Mouse (Mus musculus): ENCODE data around the gene Ift22. TPM values are rescaled to one million over a fixed set of nuclear protein-coding genes. Genes with fewer than 3 reads are reported as not detected.

The Ift22 gene
- total RNA-seq (2023): 4.4 and 4.8 TPM in 2 replicates

GRCm38 (mm10) chr5:136907991-136908857, at the start of gene Ift22:
Gene Ift22, plus strand, starts transcription at chr5:136908150.

GRCm38 (mm10) chr5:136882788-136883439, 25.0 kb upstream of the Ift22 start, which contains the start of gene Col26a1:
Gene Col26a1, minus strand, starts transcription at chr5:136883209.

GRCm38 (mm10) chr5:136953015-136953414, 45.1 kb downstream of the Ift22 start, which contains the start of gene Fis1:
Gene Fis1, plus strand, starts transcription at chr5:136953275.

Other genes starting within 250 kb of the Ift22 start
- not detected in 2 replicates for gene Myl10, start 215.0 kb upstream of the Ift22 start, total RNA-seq (2023)
- not detected in 2 replicates for gene Col26a1, start 24.9 kb upstream of the Ift22 start, total RNA-seq (2023)
- 208 and 231 TPM in 2 replicates for gene Fis1, start 45.1 kb downstream of the Ift22 start, total RNA-seq (2023)
- 50.2 and 51.2 TPM in 2 replicates for gene Cldn15, start 58.5 kb downstream of the Ift22 start, total RNA-seq (2023)
- 81.9 and 90.7 TPM in 2 replicates for gene Plod3, start 78.9 kb downstream of the Ift22 start, total RNA-seq (2023)
- gene Znhit1, start 79.9 kb downstream of the Ift22 start, total RNA-seq (2023): 80.7 and 87.1 TPM in 2 replicates
- not detected in 2 replicates for gene Vgf, start 118.2 kb downstream of the Ift22 start, total RNA-seq (2023)
- 26.8 and 28.0 TPM in 2 replicates for gene Ap1s1, start 138.0 kb downstream of the Ift22 start, total RNA-seq (2023)
- not detected in 2 replicates for gene Serpine1, start 164.1 kb downstream of the Ift22 start, total RNA-seq (2023)
- 38.6 and 42.1 TPM in 2 replicates for gene Trim56, start 208.1 kb downstream of the Ift22 start, total RNA-seq (2023)
- not detected in 2 replicates for gene Muc3, start 241.2 kb downstream of the Ift22 start, total RNA-seq (2023)

Measured in neutrophil, adult 65 days (primary cell).